Mouse (Mus musculus) mammary gland, adult 2 months (tissue): ENCODE results near the gene Ncor1. TPM values are rescaled to one million over a fixed set of nuclear protein-coding genes. Genes with fewer than 3 reads are reported as not detected.

ENCODE experiments used
- polyA plus RNA-seq: library from polyadenylated mRNA; depleted of rRNA; stranded (reverse); fragments of >200 nt; gene quantifications from 2 replicates; pipeline ENCODE4 v1.2.3, GENCODE M21; 2012; ENCODE audit warnings: low replicate concordance; rRNA removed

Gene Ncor1
- 88.6 and 130 TPM in 2 replicates for polyA plus RNA-seq

DNA sequence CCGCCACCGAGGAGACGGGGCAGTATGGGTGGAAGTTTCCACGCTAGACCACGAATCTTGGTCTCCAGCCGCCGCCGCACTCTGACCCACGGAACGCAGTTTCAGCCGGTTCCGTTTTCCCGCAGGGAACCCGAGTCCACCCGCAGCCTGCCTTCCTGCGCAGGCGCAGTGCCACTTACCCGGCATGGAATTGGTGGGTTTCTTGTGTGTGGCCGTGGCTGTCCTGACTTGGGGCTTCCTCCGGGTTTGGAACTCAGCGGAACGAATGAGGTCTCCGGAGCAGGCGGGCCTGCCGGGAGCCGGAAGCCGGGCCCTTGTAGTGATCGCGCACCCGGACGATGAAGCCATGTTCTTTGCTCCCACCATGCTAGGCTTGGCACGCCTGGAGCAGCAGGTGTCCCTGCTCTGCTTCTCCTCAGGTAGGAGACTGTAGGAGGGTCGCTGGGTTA, at the start of gene Ncor1, which contains the start of gene Pigl:
TSS of gene Ncor1 (minus strand) at position 266 of the 449 bp plus-strand sequence.
TSS of gene Pigl (plus strand) at position 185 of the 449 bp plus-strand sequence.

GRCm38 (mm10) chr11:62280675-62281600, 177.4 kb downstream of the Ncor1 start, which contains the start of the genes Zswim7 and Ttc19:
Zswim7 (minus strand) TSS chr11:62281375.
Ttc19 (plus strand) TSS chr11:62281473.

Other genes starting within 250 kb of the Ncor1 start
- 6.9 and 7.3 TPM in 2 replicates for gene Adora2b, start 209.6 kb downstream of the Ncor1 start, polyA plus RNA-seq
- 9.4 and 28.1 TPM in 2 replicates for gene Zswim7, start 177.2 kb downstream of the Ncor1 start, polyA plus RNA-seq
- 6.2 and 9.8 TPM in 2 replicates for gene Ttc19, start 177.1 kb downstream of the Ncor1 start, polyA plus RNA-seq
- 6.9 and 9.8 TPM in 2 replicates for gene Pigl, start 81 bp downstream of the Ncor1 start, polyA plus RNA-seq
- gene Cenpv, start 80.7 kb upstream of the Ncor1 start, polyA plus RNA-seq: 27.6 and 53.8 TPM in 2 replicates
- gene Ubb, start 92.6 kb upstream of the Ncor1 start, polyA plus RNA-seq: 1,421 and 1,433 TPM in 2 replicates
- gene Trpv2, start 115.9 kb upstream of the Ncor1 start, polyA plus RNA-seq: 17.4 and 25.7 TPM in 2 replicates
- 11.1 and 13.1 TPM in 2 replicates for gene Lrrc75a, start 190.0 kb upstream of the Ncor1 start, polyA plus RNA-seq
- gene Mmgt2, start 190.1 kb upstream of the Ncor1 start, polyA plus RNA-seq: 21.4 and 56.2 TPM in 2 replicates